Mouse (Mus musculus) bone marrow macrophage, adult 2 months (primary cell): ENCODE data around the gene Plppr5.

ENCODE experiments used
- CTCF ChIP-seq: IDR thresholded peaks from 2 replicates; pipeline ENCODE4 v1.5.1; 2012; ENCODE audit warnings: low read depth, mild to moderate bottlenecking, low read length, moderate library complexity
- POLR2A ChIP-seq: IDR thresholded peaks from 2 replicates; pipeline ENCODE4 v1.6.1; 2012; ENCODE audit warnings: mild to moderate bottlenecking, low read depth, low read length, borderline replicate concordance

DNA sequence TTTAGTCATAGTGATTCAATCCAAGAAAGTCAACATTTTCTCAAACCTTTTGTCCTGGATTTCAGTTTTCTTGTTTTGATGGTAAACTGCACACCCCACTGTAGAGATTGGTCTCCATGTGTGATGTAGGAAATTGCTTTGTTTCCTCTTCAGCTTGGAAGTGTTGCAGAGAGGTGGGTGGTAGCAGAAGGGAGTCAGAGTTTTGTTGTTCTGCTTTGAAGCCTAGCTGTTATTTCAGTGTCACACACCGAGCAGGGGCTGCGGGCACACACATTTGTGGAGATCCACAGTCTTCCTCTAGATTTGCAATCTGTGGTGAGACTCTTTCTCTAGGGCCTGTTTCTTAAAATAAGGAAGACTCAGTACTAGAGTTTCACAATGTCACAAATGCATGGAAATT is 8.0 kb downstream of the Plppr5 start:
- TF ChIP-seq CTCF (no peak), POLR2A (no peak)
